Mouse (Mus musculus): ENCODE measurements around the gene RPS10-NUDT3. TPM values are rescaled to one million over a fixed set of nuclear protein-coding genes. Genes with fewer than 3 reads are reported as not detected.

The RPS10-NUDT3 gene
- total RNA-seq (2023), result not detected

GRCm38 (mm10) chr17:27634871-27635574, at the start of gene RPS10-NUDT3:
RPS10-NUDT3 (minus strand) TSS chr17:27635222.

GRCm38 (mm10) chr17:27655089-27656010, 20.3 kb upstream of the RPS10-NUDT3 start, which contains the start of gene Pacsin1:
Pacsin1 (plus strand) TSS chr17:27655509.

GRCm38 (mm10) chr17:27636132-27637020, 1.4 kb upstream of the RPS10-NUDT3 start, which contains the start of gene Rps10:
Rps10 (minus strand) TSS chr17:27636669.

GRCm38 (mm10) chr17:27623360-27624326, 11.4 kb downstream of the RPS10-NUDT3 start, which contains the start of gene Nudt3:
Nudt3 (minus strand) TSS chr17:27623495.

DNA sequence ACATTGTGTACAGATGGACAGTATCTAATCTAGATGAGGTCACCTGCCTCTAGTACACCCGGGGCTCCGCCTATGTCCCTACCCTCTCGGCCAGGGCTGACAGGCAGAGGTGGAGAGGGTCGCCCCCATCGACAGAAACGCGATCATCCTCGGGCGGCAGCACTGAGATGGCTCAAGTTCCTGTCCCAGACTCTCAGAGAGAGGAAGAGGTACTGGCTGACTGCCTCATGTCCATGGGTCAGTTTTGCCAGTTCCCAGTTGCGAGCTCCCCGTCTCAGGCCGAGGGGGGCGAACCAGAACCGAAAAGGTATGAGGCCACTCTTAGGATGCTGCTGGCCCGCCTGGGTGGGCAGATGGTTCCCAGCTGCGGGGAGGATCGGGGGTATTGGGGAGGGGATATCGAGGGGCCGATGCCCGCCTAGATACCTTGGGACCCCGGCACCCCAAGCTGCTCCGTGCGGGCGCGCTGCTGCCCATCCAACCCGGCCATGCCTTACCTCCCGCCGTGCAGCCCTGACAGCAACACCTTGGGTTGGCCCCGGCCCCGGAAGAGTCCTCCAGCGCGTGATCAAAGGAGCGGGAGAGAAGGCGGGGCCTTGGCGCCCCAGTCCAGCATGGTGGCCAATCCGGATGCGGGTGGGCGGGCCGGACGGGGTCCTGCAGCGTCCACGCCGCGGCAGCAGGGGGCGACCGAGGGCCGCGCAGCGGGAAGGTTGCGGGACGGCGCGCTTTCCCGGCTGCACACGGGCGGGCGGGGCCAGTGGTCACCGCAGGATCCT, 69.7 kb downstream of the RPS10-NUDT3 start, which contains the start of gene AI413582:
TSS of gene AI413582 (minus strand) at position 594 of the 779 bp plus-strand sequence.

DNA sequence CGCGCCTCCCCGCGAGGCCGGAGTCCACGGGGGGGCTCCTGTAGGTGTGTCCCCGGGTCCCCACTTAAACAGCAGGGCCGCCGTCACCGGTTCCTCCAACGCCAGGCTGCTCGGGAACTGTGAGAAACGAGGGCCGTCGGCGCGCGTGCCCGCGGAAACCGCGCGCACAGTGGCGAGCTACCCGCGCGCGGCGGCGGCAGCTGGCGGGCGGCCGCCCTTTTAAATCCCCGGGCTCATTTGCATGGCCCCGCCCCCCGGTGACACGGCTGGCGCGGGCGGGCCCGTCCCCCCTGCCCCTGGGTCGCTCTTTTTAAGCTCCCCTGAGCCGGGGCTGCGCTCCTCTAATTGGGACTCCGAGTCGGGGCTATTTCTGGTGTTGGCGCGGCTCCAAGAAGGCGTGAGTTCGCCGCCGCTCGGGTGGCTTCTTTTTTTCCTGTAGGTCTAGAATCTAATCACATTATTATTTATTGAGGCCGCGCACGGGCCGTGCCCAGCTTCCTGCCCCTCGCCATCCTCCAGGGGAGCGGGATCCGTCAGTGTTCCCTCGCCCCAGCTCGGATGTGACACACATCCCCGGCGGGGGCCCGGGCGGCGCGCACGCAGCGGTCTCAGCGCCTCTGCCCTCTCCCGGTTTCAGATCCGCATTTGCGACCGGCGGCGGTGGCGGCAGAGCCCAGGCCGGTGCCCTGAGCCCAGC, 78.6 kb downstream of the RPS10-NUDT3 start, which contains the start of gene Hmga1:
TSS of gene Hmga1 (plus strand) at position 183 of the 697 bp plus-strand sequence.

Other genes with a start within 250 kb of the RPS10-NUDT3 start
- gene Grm4, start 113.8 kb downstream of the RPS10-NUDT3 start, total RNA-seq (2023), result not detected
- 42.4 TPM for gene Hmga1, start 78.7 kb downstream of the RPS10-NUDT3 start, total RNA-seq (2023)
- 41.7 TPM for gene AI413582, start 69.5 kb downstream of the RPS10-NUDT3 start, total RNA-seq (2023)
- 101 TPM for gene Nudt3, start 11.7 kb downstream of the RPS10-NUDT3 start, total RNA-seq (2023)
- 2,947 TPM for gene Rps10, start 1.4 kb upstream of the RPS10-NUDT3 start, total RNA-seq (2023)
- 42.6 TPM for gene Pacsin1, start 20.3 kb upstream of the RPS10-NUDT3 start, total RNA-seq (2023)
- gene Spdef, start 93.7 kb upstream of the RPS10-NUDT3 start, total RNA-seq (2023), result 1.2 TPM
- gene D17Wsu92e, start 185.4 kb upstream of the RPS10-NUDT3 start, total RNA-seq (2023), result 82.2 TPM
- 74.8 TPM for gene Snrpc, start 202.9 kb upstream of the RPS10-NUDT3 start, total RNA-seq (2023)
- 3.8 TPM for gene Uhrf1bp1, start 221.2 kb upstream of the RPS10-NUDT3 start, total RNA-seq (2023)